Mouse (Mus musculus) naive thymus-derived CD4-positive, alpha-beta T cell, adult 5 months (primary cell): Measurements from ENCODE around the gene Olfr211. TPM values are rescaled to one million over a fixed set of nuclear protein-coding genes. Genes with fewer than 3 reads are reported as not detected.

Experiments used
- polyA plus RNA-seq: library from polyadenylated mRNA; unstranded; fragments of 100-300 nt; shearing (Covaris generic); gene quantifications from one replicate; pipeline ENCODE4 v1.2.1, GENCODE M21; 2017

Olfr211 gene
- not detected for polyA plus RNA-seq

GRCm38 (mm10) chr6:116488791-116489190, at the start of gene Olfr211:
Gene Olfr211 (plus strand): TSS chr6:116489091.

GRCm38 (mm10) chr6:116460544-116461283, 28.2 kb upstream of the Olfr211 start, which contains the start of gene Alox5:
Gene Alox5 (minus strand): TSS chr6:116461178.

GRCm38 (mm10) chr6:116506302-116507003, 17.6 kb downstream of the Olfr211 start, which contains the start of gene Olfr212:
Gene Olfr212 (plus strand): TSS chr6:116506516.

GRCm38 (mm10) chr6:116538156-116538555, 49.3 kb downstream of the Olfr211 start, which contains the start of gene Olfr213:
Gene Olfr213 (plus strand): TSS chr6:116538456.

Other genes with a start within 250 kb of the Olfr211 start
- 0.82 TPM for gene Zfand4, start 224.9 kb upstream of the Olfr211 start, polyA plus RNA-seq
- gene March8, start 151.1 kb upstream of the Olfr211 start, polyA plus RNA-seq = not detected
- not detected for gene Alox5, start 27.9 kb upstream of the Olfr211 start, polyA plus RNA-seq
- gene Olfr212, start 17.4 kb downstream of the Olfr211 start, polyA plus RNA-seq = not detected
- gene Olfr213, start 49.4 kb downstream of the Olfr211 start, polyA plus RNA-seq = not detected
- gene Gm5580, start 62.0 kb downstream of the Olfr211 start, polyA plus RNA-seq = not detected
- gene Olfr214, start 65.1 kb downstream of the Olfr211 start, polyA plus RNA-seq = not detected
- 0.11 TPM for gene Olfr215, start 95.1 kb downstream of the Olfr211 start, polyA plus RNA-seq
- gene Zfp422, start 139.9 kb downstream of the Olfr211 start, polyA plus RNA-seq = 21.8 TPM
- gene Depp1, start 161.5 kb downstream of the Olfr211 start, polyA plus RNA-seq = not detected
- not detected for gene Rassf4, start 184.9 kb downstream of the Olfr211 start, polyA plus RNA-seq
- gene Tmem72, start 227.8 kb downstream of the Olfr211 start, polyA plus RNA-seq = 0.02 TPM